Mouse (Mus musculus) kidney, embryonic 16.5 days (tissue): ENCODE data around the gene Atp4a. TPM values are rescaled to one million over a fixed set of nuclear protein-coding genes. Genes with fewer than 3 reads are reported as not detected.
"Not testable (repeated sequence)": the region's sequence is repeated elsewhere in the genome, so short reads cannot be mapped to it uniquely, and the experiment has no call there.

Experiments used
- ATAC-seq: fragments of 200-750 bp; cut with Nextera tagmentation; 2 replicates; pipeline ENCODE4 v1.8.0; 2017; ENCODE audit warnings: moderate TSS enrichment; ENCODE audit not compliant: low FRiP score, low TSS enrichment
- H3K27ac ChIP-seq: fragments of 300-500 bp; sonication (generic); 2 replicates; pipeline ENCODE4 v1.5.1; 2014; ENCODE audit warnings: low read length
- H3K27me3 ChIP-seq: fragments of 300-500 bp; sonication (generic); 2 replicates; pipeline ENCODE4 v1.6.1; 2014; ENCODE audit warnings: low read length, control low read depth, mixed read lengths; ENCODE audit not compliant: insufficient read depth
- H3K36me3 ChIP-seq: fragments of 300-500 bp; sonication (generic); 2 replicates; pipeline ENCODE4 v1.6.1; 2014; ENCODE audit warnings: low read length, control low read depth, mixed read lengths; ENCODE audit not compliant: insufficient read depth
- H3K4me1 ChIP-seq: fragments of 300-500 bp; sonication (generic); 2 replicates; pipeline ENCODE4 v1.6.1; 2014; ENCODE audit warnings: low read length, control low read depth, mixed read lengths; ENCODE audit not compliant: insufficient read depth
- H3K4me2 ChIP-seq: fragments of 300-500 bp; sonication (generic); replicated peaks from 2 replicates; pipeline ENCODE4 v1.6.1; 2014; ENCODE audit warnings: low read depth, low read length
- H3K4me3 ChIP-seq: fragments of 300-500 bp; sonication (generic); 2 replicates; pipeline ENCODE4 v1.5.1; 2014; ENCODE audit warnings: mild to moderate bottlenecking, low read length
- H3K9ac ChIP-seq: fragments of 300-500 bp; sonication (generic); replicated peaks from 2 replicates; pipeline ENCODE4 v1.6.1; 2014; ENCODE audit warnings: low read length
- H3K9me3 ChIP-seq: fragments of 300-500 bp; sonication (generic); 2 replicates; pipeline ENCODE4 v1.6.1; 2016; ENCODE audit warnings: low read length, control low read depth
- WGBS: fragments of 180-500 bp; shearing (Covaris S2); extraction: QIAGEN DNeasy Blood & Tissue Kit; methylation state at CpG from one replicate; pipeline ENCODE4 v1.1.7; 2014; 5-methylcytosine and 5-hydroxymethylcytosine counted together
- polyA plus RNA-seq: library from polyadenylated mRNA; unstranded; fragments of >200 nt; fragmentation: Nextera tagmentation; extraction: Ambion mirVana; gene quantifications from 2 replicates; pipeline ENCODE4 v1.2.1, GENCODE M21; 2015

The Atp4a gene
- polyA plus RNA-seq, 1 experiment from 2014 or later, result 2.1 TPM

- Histone ChIP-seq H3K4me1 (peaks cover 18% of the 10 kb centered on the region), H3K36me3 (peaks cover 22% of the 10 kb centered on the region), H3K9me3 (no peaks in the 10 kb centered on the region), H3K9ac (peak overlapping the region; percentile 87), H3K4me3 (peak overlapping the region; percentile 79), H3K4me2 (peak overlapping the region; percentile 86), H3K27me3 (no peaks in the 10 kb centered on the region), H3K27ac (peak overlapping the region; percentile 94)
- 5% methylated on average over 26 of the region's 26 CpGs for WGBS
- ATAC-seq, result peak; percentile 63
These were observed 16.9 kb downstream of the Atp4a start for GRCm38 (mm10) chr7:30728739-30729395.

- Histone ChIP-seq H3K27ac (peak within 1 kb of the TSS; percentile 94), H3K4me1 (peaks cover 18% of the 10 kb centered on the region), H3K4me2 (peak within 1 kb of the TSS; percentile 86), H3K9me3 (no peaks in the 10 kb centered on the region), H3K36me3 (peaks cover 25% of the 10 kb centered on the region), H3K9ac (peak within 1 kb of the TSS; percentile 87), H3K4me3 (peak within 1 kb of the TSS; percentile 79), H3K27me3 (no peaks in the 10 kb centered on the region)
- WGBS, result under 1% methylated on average over 60 of the region's 60 CpGs
- peak; percentile 98 for ATAC-seq
These were observed 17.5 kb downstream of the Atp4a start, which contains the start of gene Tmem147 for GRCm38 (mm10) chr7:30729396-30730063. Tmem147 (minus strand) TSS chr7:30729540.

GRCm38 (mm10) chr7:30730064-30730722, 18.2 kb downstream of the Atp4a start:
- peak overlapping the region; percentile 87 for H3K9ac ChIP-seq
- H3K27ac ChIP-seq, result peak overlapping the region; percentile 94
- H3K36me3 ChIP-seq, result peaks cover 26% of the 10 kb centered on the region
- WGBS, result 26% methylated on average over 14 of the region's 22 CpGs
- not testable (repeated sequence) for ATAC-seq, H3K9me3 ChIP-seq, H3K27me3 ChIP-seq
- peaks cover 18% of the 10 kb centered on the region for H3K4me1 ChIP-seq
- peak overlapping the region; percentile 79 for H3K4me3 ChIP-seq
- peak overlapping the region; percentile 86 for H3K4me2 ChIP-seq

GRCm38 (mm10) chr7:30736211-30736610, 24.2 kb downstream of the Atp4a start:
- peaks cover 27% of the 10 kb centered on the region for H3K36me3 ChIP-seq
- ATAC-seq, result no peak
- 80% methylated on average over 3 of the region's 3 CpGs for WGBS
- H3K27ac ChIP-seq, result no peak overlapping the region
- no peak overlapping the region for H3K4me2 ChIP-seq
- no peak overlapping the region for H3K4me3 ChIP-seq
- H3K9me3 ChIP-seq, result no peaks in the 10 kb centered on the region
- H3K4me1 ChIP-seq, result no peaks in the 10 kb centered on the region
- H3K9ac ChIP-seq, result no peak overlapping the region
- no peaks in the 10 kb centered on the region for H3K27me3 ChIP-seq

- not testable (repeated sequence) for H3K4me3 ChIP-seq, ATAC-seq, H3K27me3 ChIP-seq, H3K9ac ChIP-seq, H3K9me3 ChIP-seq, H3K36me3 ChIP-seq, H3K27ac ChIP-seq, H3K4me2 ChIP-seq, H3K4me1 ChIP-seq
- WGBS, result 75% methylated on average over 2 of the region's 2 CpGs
These were observed 30.6 kb downstream of the Atp4a start for GRCm38 (mm10) chr7:30742570-30742969.

GRCm38 (mm10) chr7:30743617-30744016, 31.6 kb downstream of the Atp4a start, which contains the start of gene Gapdhs:
Gapdhs (minus strand) TSS chr7:30743681.
- ATAC-seq, result 0 out of 2 replicates have a peak, but pooled peaks have one; percentile 25
- no CpG with 5 or more reads among the region's 4 CpGs for WGBS
- H3K9ac ChIP-seq, H3K36me3 ChIP-seq, H3K4me2 ChIP-seq, H3K9me3 ChIP-seq, H3K4me3 ChIP-seq, H3K27ac ChIP-seq, H3K27me3 ChIP-seq, H3K4me1 ChIP-seq: not testable (repeated sequence)

- Histone ChIP-seq H3K4me3 (no peak overlapping the region), H3K4me2 (no peak overlapping the region), H3K27me3 (no peaks in the 10 kb centered on the region), H3K27ac (no peak overlapping the region), H3K9me3 (no peaks in the 10 kb centered on the region), H3K4me1 (peaks cover 7% of the 10 kb centered on the region), H3K9ac (no peak overlapping the region), H3K36me3 (0 out of 2 replicates have a peak, but pooled peaks cover 6% of the 10 kb centered on the region)
- ATAC-seq, result no peak; the same call in 1 of the 2 replicates
- 40% methylated on average over 4 of the region's 4 CpGs for WGBS
These were observed 32.1 kb downstream of the Atp4a start for GRCm38 (mm10) chr7:30744022-30744598.

- H3K4me3 ChIP-seq, result no peak overlapping the region
- WGBS, result 74% methylated on average over 7 of the region's 7 CpGs
- no peak for ATAC-seq
- no peak overlapping the region for H3K27ac ChIP-seq
- H3K9me3 ChIP-seq, result no peaks in the 10 kb centered on the region
- H3K9ac ChIP-seq, result no peak overlapping the region
- no peak overlapping the region for H3K4me2 ChIP-seq
- H3K27me3 ChIP-seq, result no peaks in the 10 kb centered on the region
- peaks cover 25% of the 10 kb centered on the region for H3K4me1 ChIP-seq
- H3K36me3 ChIP-seq, result no peaks in the 10 kb centered on the region
These were observed 35.7 kb downstream of the Atp4a start for GRCm38 (mm10) chr7:30747525-30748204.
